Mouse (Mus musculus) MEL (cell line): Measurements from ENCODE around the gene Ly6g5c. TPM values are rescaled to one million over a fixed set of nuclear protein-coding genes. Genes with fewer than 3 reads are reported as not detected.
A peak's percentile ranks its signal among the peaks of the same experiment; 100 is the strongest.

Experiments used
- DNase-seq: peaks from one replicate; pipeline ENCODE4 v3.0.0; 2011; ENCODE audit warnings: low read depth, low spot score
- H3K27ac ChIP-seq: 2 replicates; pipeline ENCODE4 v1.5.1; 2012; ENCODE audit warnings: low read depth, mild to moderate bottlenecking, control low read depth, low read length, moderate library complexity; ENCODE audit not compliant: control insufficient read depth
- H3K27me3 ChIP-seq, 2 experiments: fragments of 150-350 bp in 1 of 2; sonication (generic) in 1 of 2; 2 replicates each; pipeline ENCODE4 v1.6.1; 2012; ENCODE audit warnings: low read length in 2 of 2, mild to moderate bottlenecking in 2 of 2, improper control_type of control experiment in 1 of 2, moderate library complexity in 1 of 2; ENCODE audit not compliant: insufficient read depth in 2 of 2, control insufficient read depth in 1 of 2
- H3K36me3 ChIP-seq, 2 experiments: 2 replicates each; pipeline ENCODE4 v1.6.1; 2012 to 2014; ENCODE audit warnings: low read length in 2 of 2, improper control_type of control experiment in 1 of 2, inconsistent platforms in 1 of 2, mild to moderate bottlenecking in 1 of 2; ENCODE audit not compliant: insufficient read depth in 2 of 2, control insufficient read depth in 1 of 2
- H3K4me1 ChIP-seq, 2 experiments: fragments of 150-350 bp in 1 of 2; sonication (generic) in 1 of 2; 2 replicates each; pipeline ENCODE4 v1.6.1; 2012; ENCODE audit warnings: low read length in 2 of 2, improper control_type of control experiment in 1 of 2, mild to moderate bottlenecking in 1 of 2; ENCODE audit not compliant: insufficient read depth in 2 of 2, control insufficient read depth in 1 of 2
- H3K4me3 ChIP-seq, 2 experiments: fragments of 150-350 bp in 1 of 2; sonication (generic) in 1 of 2; 2 replicates each; pipeline ENCODE4 v1.5.1; 2012; ENCODE audit warnings: low read depth in 2 of 2, low read length in 2 of 2, mild to moderate bottlenecking in 2 of 2, moderate library complexity in 2 of 2, control low read depth in 1 of 2, improper control_type of control experiment in 1 of 2; ENCODE audit not compliant: control insufficient read depth in 1 of 2, insufficient read depth in 1 of 2
- H3K79me2 ChIP-seq: 2 replicates; pipeline ENCODE4 v1.6.1; 2012; ENCODE audit warnings: mild to moderate bottlenecking, low read length, moderate library complexity; ENCODE audit not compliant: control insufficient read depth, poor library complexity, insufficient read depth
- H3K9ac ChIP-seq: 2 replicates; pipeline ENCODE4 v1.6.1; 2012; ENCODE audit warnings: low read depth, mild to moderate bottlenecking, control low read depth, low read length, moderate library complexity; ENCODE audit not compliant: control insufficient read depth, poor library complexity, severe bottlenecking
- H3K9me3 ChIP-seq: fragments of 150-350 bp; sonication (generic); replicated peaks from 2 replicates; pipeline ENCODE4 v1.6.1; 2012; ENCODE audit warnings: mild to moderate bottlenecking, low read length, improper control_type of control experiment, moderate library complexity; ENCODE audit not compliant: insufficient read depth
- BHLHE40 ChIP-seq: IDR thresholded peaks from 2 replicates; pipeline ENCODE4 v1.6.1; 2012; ENCODE audit warnings: low read depth, mild to moderate bottlenecking, inconsistent platforms, low read length, improper control_type of control experiment, borderline replicate concordance
- E2F4 ChIP-seq: IDR thresholded peaks from 2 replicates; pipeline ENCODE4 v1.6.1; 2011; ENCODE audit warnings: low read depth, low read length, improper control_type of control experiment, borderline replicate concordance
- ELF1 ChIP-seq: IDR thresholded peaks from 2 replicates; pipeline ENCODE4 v1.6.1; 2014; ENCODE audit warnings: low read depth, mild to moderate bottlenecking, inconsistent platforms, low read length, improper control_type of control experiment, moderate library complexity
- EP300 ChIP-seq, 2 experiments: IDR thresholded peaks; 2 replicates each; pipeline ENCODE4 v1.6.1; 2011; ENCODE audit warnings: improper control_type of control experiment in 2 of 2, low read length in 2 of 2, low read depth in 1 of 2, mild to moderate bottlenecking in 1 of 2
- GABPA ChIP-seq: IDR thresholded peaks from 2 replicates; pipeline ENCODE4 v1.6.1; 2012; ENCODE audit warnings: low read depth, mild to moderate bottlenecking, inconsistent platforms, low read length, improper control_type of control experiment, moderate library complexity
- KAT2A ChIP-seq: conservative IDR thresholded peaks from 2 replicates; pipeline ENCODE4 v1.6.1; 2012; ENCODE audit warnings: low read depth, low read length, improper control_type of control experiment, inconsistent platforms
- MAX ChIP-seq: IDR thresholded peaks from 2 replicates; pipeline ENCODE4 v1.6.1; 2011; ENCODE audit warnings: low read length, improper control_type of control experiment
- MAZ ChIP-seq: IDR thresholded peaks from 2 replicates; pipeline ENCODE4 v1.6.1; 2012; ENCODE audit warnings: low read depth, mild to moderate bottlenecking, inconsistent platforms, low read length, improper control_type of control experiment
- MXI1 ChIP-seq: IDR thresholded peaks from 2 replicates; pipeline ENCODE4 v1.6.1; 2011; ENCODE audit warnings: mild to moderate bottlenecking, low read depth, low read length, improper control_type of control experiment
- MYB ChIP-seq: IDR thresholded peaks from 2 replicates; pipeline ENCODE4 v1.6.1; 2011; ENCODE audit warnings: mild to moderate bottlenecking, low read depth, low read length, improper control_type of control experiment
- MYC ChIP-seq: IDR thresholded peaks from 2 replicates; pipeline ENCODE4 v1.6.1; 2011; ENCODE audit warnings: low read depth, mild to moderate bottlenecking, low read length, improper control_type of control experiment, moderate library complexity
- NRF1 ChIP-seq: IDR thresholded peaks from 2 replicates; pipeline ENCODE4 v1.6.1; 2014; ENCODE audit warnings: low read depth, mild to moderate bottlenecking, inconsistent platforms, low read length, improper control_type of control experiment, moderate library complexity; ENCODE audit not compliant: poor library complexity, insufficient read depth, severe bottlenecking
- RAD21 ChIP-seq: IDR thresholded peaks from 2 replicates; pipeline ENCODE4 v1.6.1; 2011; ENCODE audit warnings: mild to moderate bottlenecking, low read depth, low read length, improper control_type of control experiment
- SMC3 ChIP-seq: IDR thresholded peaks from 2 replicates; pipeline ENCODE4 v1.6.1; 2011; ENCODE audit warnings: low read depth, low read length, improper control_type of control experiment
- TAL1 ChIP-seq: IDR thresholded peaks from 2 replicates; pipeline ENCODE4 v1.6.1; 2012; ENCODE audit warnings: mild to moderate bottlenecking, inconsistent platforms, low read length, moderate library complexity, mixed read lengths
- ZC3H11A ChIP-seq: IDR thresholded peaks from 2 replicates; pipeline ENCODE4 v1.6.1; 2012; ENCODE audit warnings: low read depth, mild to moderate bottlenecking, inconsistent platforms, low read length, improper control_type of control experiment
- polyA plus RNA-seq, 2 experiments: library from polyadenylated mRNA; stranded (reverse) in 1 of 2; unstranded in 1 of 2; fragments of >175 nt in 1 of 2; fragments of >200 nt in 1 of 2; gene quantifications; 2 replicates each; pipeline versions ENCODE4 v1.2.1 to v1.2.4; 2012; ENCODE audit warnings: low replicate concordance in 2 of 2, low read depth in 1 of 2; ENCODE audit not compliant: insufficient read length in 2 of 2, insufficient read depth in 1 of 2, missing spikeins in 1 of 2
- total RNA-seq: library from RNA; depleted of rRNA; stranded (reverse); fragments of 300-350 nt; gene quantifications from 2 replicates; pipeline ENCODE4 v1.2.3, GENCODE M21; 2012

Ly6g5c gene
- total and polyA plus RNA-seq, 3 experiments = not detected

- TF ChIP-seq ZC3H11A = peak; percentile 58
- TF ChIP-seq E2F4 = no peak
- TF ChIP-seq RAD21 = peak; percentile 70
- peak; percentile 35; the same call in 1 of the 2 replicates for TF ChIP-seq MXI1
These were observed 48.9 kb upstream of the Ly6g5c start, which contains the start of gene Ddah2 (continued) for GRCm38 (mm10) chr17:35058911-35059892.

- peaks cover 1% of the 10 kb centered on the region; the same call in 1 of the 2 replicates for H3K79me2 ChIP-seq
- H3K36me3 ChIP-seq = peaks cover 8 to 11% of the 10 kb centered on the region in 2 experiments
- no peaks in the 10 kb centered on the region for H3K27me3 ChIP-seq
- H3K27ac ChIP-seq = no peak overlapping the region
- H3K9me3 ChIP-seq = no peaks in the 10 kb centered on the region
- no peak for TF ChIP-seq KAT2A
- TF ChIP-seq EP300 (IDR thresholded peaks at IDR 0.05; ENCODE audit: low read depth in 1 of 2, low read length in 2 of 2) = no peak
- no peak for TF ChIP-seq BHLHE40
- no peak for TF ChIP-seq MYC
- TF ChIP-seq E2F4 = no peak
- no peak for TF ChIP-seq GABPA
- no peak for TF ChIP-seq TAL1
- no peak for TF ChIP-seq ZC3H11A
- TF ChIP-seq SMC3 = no peak
- TF ChIP-seq MAX = no peak
- TF ChIP-seq MAZ = no peak
- no peak for TF ChIP-seq RAD21
- TF ChIP-seq MYB = no peak
- TF ChIP-seq ELF1 = no peak
- TF ChIP-seq NRF1 = no peak
- H3K9ac ChIP-seq = no peak overlapping the region
- DNase-seq = no peak
- H3K4me1 ChIP-seq = no peaks in the 10 kb centered on the region; a peak in 1 of 4 replicates
- H3K4me3 ChIP-seq = no peak overlapping the region
These were observed 48.0 kb upstream of the Ly6g5c start for GRCm38 (mm10) chr17:35060071-35060470.
